Mouse (Mus musculus): ENCODE results near the gene Lima1. TPM values are rescaled to one million over a fixed set of nuclear protein-coding genes. Genes with fewer than 3 reads are reported as not detected.
A peak's percentile ranks its signal among the peaks of the same experiment; 100 is the strongest.

Gene Lima1
- polyA plus RNA-seq, 1 experiment from 2014 or later, result 77.1 TPM

DNA sequence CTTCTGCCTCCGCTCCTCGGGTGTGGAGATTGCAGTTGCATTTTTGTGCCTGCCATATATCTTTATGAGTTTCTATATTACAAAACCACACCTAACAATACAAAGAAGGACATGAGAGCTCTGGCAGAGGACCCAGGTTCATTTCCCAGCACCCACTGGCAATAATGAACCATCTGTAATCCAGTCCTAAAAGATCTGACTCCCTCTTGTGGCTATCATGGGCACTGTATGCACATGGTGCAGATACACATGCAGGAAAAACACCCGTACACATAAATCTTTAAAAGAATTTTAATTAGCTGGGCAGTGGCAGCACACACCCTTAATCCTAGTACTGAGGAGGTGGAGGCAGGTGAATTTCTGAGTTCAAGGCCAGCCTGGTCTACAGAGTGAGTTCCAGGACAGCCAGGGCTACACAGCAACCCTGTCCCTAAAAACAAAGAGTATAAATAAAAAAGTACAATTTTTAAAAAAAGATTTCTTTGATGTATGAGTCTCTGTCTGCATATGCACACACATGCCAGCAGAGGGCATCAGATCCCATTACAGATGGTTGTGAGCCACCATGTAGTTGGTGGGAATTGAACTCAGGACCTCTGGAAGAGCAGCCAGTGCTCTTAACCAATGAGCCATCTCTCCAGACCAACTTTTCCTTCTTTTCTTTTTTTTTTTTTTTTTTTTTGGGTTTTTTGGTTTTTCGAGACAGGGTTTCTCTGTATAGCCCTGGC, 146.0 kb downstream of the Lima1 start:
- Histone ChIP-seq H3K4me1 (replicated peaks; ENCODE audit: control insufficient read depth, insufficient read depth) (peaks cover 4% of the 10 kb centered on the region; the same call in 1 of the 2 replicates), H3K27me3 (ENCODE audit: control insufficient read depth, insufficient read depth, low read length) (no peaks in the 10 kb centered on the region), H3K4me3 (ENCODE audit: low read depth, low read length) (no peak overlapping the region), H3K9ac (ENCODE audit: low read length) (no peak overlapping the region), H3K27ac (replicated peaks) (no peak overlapping the region), H3K36me3 (ENCODE audit: control insufficient read depth, insufficient read depth, low read length) (peaks cover 2% of the 10 kb centered on the region; the same call in 1 of the 2 replicates), H3K9me3 (ENCODE audit: control insufficient read depth, low read length) (no peaks in the 10 kb centered on the region), H3K4me2 (replicated peaks; ENCODE audit: low read depth) (no peak overlapping the region)
- DNase-seq (ENCODE audit: low spot score) (no peak), ATAC-seq (ENCODE audit: low FRiP score, low TSS enrichment) (no peak)
- WGBS, result 85% methylated on average over 4 of the region's 4 CpGs
- TF ChIP-seq CTCF (IDR thresholded peaks at IDR 0.05; ENCODE audit: low read depth) (peak; percentile 46), EP300 (optimal IDR thresholded peaks at IDR 0.05) (no peak)

Other genes with a start within 250 kb of the Lima1 start
- 29.8 and 35.9 TPM in 2 replicates for gene Racgap1, start 223.8 kb downstream of the Lima1 start, polyA plus RNA-seq (2015; fragmentation: Nextera tagmentation; extraction: Ambion mirVana)
- gene Asic1, start 205.1 kb downstream of the Lima1 start, polyA plus RNA-seq (2015; fragmentation: Nextera tagmentation; extraction: Ambion mirVana), result 1.0 and 1.2 TPM in 2 replicates
- gene Smarcd1, start 173.3 kb downstream of the Lima1 start, polyA plus RNA-seq (2015; fragmentation: Nextera tagmentation; extraction: Ambion mirVana), result 10.9 and 11.6 TPM in 2 replicates
- gene Gm17349, start 170.0 kb downstream of the Lima1 start, polyA plus RNA-seq (2015; fragmentation: Nextera tagmentation; extraction: Ambion mirVana), result 1.0 and 2.5 TPM in 2 replicates
- 6.8 and 7.9 TPM in 2 replicates for gene Gpd1, start 157.9 kb downstream of the Lima1 start, polyA plus RNA-seq (2015; fragmentation: Nextera tagmentation; extraction: Ambion mirVana)
- 199 and 206 TPM in 2 replicates for gene Cox14, start 149.8 kb downstream of the Lima1 start, polyA plus RNA-seq (2015; fragmentation: Nextera tagmentation; extraction: Ambion mirVana)
- gene Cers5, start 102.6 kb downstream of the Lima1 start, polyA plus RNA-seq (2015; fragmentation: Nextera tagmentation; extraction: Ambion mirVana), result 32.2 and 33.6 TPM in 2 replicates
- 0.06 TPM in 1 of 2 replicates, not detected in the other for gene Fam186a, start 91.6 kb upstream of the Lima1 start, polyA plus RNA-seq (2015; fragmentation: Nextera tagmentation; extraction: Ambion mirVana)
- gene Larp4, start 94.6 kb upstream of the Lima1 start, polyA plus RNA-seq (2015; fragmentation: Nextera tagmentation; extraction: Ambion mirVana), result 18.9 and 21.3 TPM in 2 replicates
- gene Dip2b, start 163.2 kb upstream of the Lima1 start, polyA plus RNA-seq (2015; fragmentation: Nextera tagmentation; extraction: Ambion mirVana), result 5.2 TPM in 2 replicates

Measured in stomach, postnatal 0 days (tissue).